Mouse (Mus musculus) lung, postnatal 25 days (tissue): ENCODE results near the gene Olfr152.

Experiments used
- DNase-seq: peaks from one replicate; pipeline ENCODE4 v3.0.0; 2022; ENCODE audit warnings: low spot score

The Olfr152 gene

DNA sequence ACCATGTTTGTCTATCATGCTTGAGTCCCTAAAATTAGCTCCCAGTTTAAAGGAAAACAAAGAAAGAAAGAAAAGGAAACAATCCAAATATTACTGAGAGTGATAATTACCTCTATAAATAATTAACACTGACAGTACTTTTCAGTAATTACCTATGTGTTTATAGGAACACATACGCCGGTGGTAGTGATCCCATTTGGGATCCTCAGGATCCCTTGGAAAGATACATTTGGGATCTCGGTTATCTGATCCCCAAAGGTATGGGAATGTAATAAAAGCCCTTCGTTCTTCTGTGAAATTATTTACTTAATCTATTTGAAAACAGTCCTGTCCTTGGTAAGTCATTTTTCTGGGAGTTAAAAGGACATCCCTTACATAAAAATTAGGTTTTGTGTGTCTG, at the start of gene Olfr152:
TSS of gene Olfr152 (plus strand) at position 301 of the 400 bp plus-strand sequence.
- DNase-seq: no peak

DNA sequence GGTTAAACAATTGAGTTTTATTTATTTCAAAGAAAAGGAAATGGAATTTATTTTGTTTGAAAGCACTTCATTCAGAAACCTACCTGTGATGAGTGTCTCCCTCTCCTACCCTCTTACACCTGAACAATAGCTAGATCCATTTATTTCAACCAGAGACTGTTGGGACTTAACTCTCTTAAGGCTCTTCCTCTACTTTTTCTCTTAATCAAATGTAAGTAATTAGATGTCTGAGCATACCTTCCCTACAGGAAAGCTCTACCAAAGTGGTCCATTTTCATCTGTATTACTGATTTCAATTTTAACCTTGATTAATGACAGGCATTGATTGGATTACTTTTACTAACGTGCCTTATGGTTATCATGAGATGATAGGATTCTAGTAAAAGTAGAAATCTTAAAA, 39.4 kb upstream of the Olfr152 start, which contains the start of gene Olfr1138:
TSS of gene Olfr1138 (minus strand) at position 101 of the 400 bp plus-strand sequence.
- no peak for DNase-seq

- no peak for DNase-seq
These were observed 35.8 kb upstream of the Olfr152 start, which contains the start of gene Olfr1140 for GRCm38 (mm10) chr2:87743452-87743851. Gene Olfr1140, plus strand, starts transcription at chr2:87743752.

- DNase-seq: no peak
These were observed 25.4 kb upstream of the Olfr152 start, which contains the start of gene Olfr1141 for GRCm38 (mm10) chr2:87753891-87754290. Gene Olfr1141, minus strand, starts transcription at chr2:87753991.

DNA sequence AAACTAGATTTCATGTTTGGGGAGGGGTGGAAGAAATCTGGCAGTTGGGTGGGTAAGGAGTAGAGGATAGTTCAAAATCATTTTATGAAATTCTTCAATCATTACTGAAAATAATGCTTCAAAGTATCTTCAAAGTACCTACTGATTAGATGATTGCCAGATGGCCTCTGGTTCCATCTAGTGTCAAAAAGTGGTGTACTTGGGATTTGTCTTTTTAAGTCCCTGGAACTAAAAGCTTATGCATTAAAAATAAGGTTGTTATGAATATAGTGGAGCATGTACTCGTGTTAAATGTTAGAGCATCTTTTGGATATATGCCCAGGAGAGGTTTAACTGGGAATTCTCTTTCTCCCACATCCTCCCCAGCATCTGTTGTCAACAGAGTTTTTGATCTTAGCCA, 3.1 kb upstream of the Olfr152 start:
- DNase-seq: no peak

- DNase-seq: no peak
These were observed 21.0 kb downstream of the Olfr152 start, which contains the start of gene Olfr1143 for GRCm38 (mm10) chr2:87800292-87800691. Gene Olfr1143, plus strand, starts transcription at chr2:87800592.

DNA sequence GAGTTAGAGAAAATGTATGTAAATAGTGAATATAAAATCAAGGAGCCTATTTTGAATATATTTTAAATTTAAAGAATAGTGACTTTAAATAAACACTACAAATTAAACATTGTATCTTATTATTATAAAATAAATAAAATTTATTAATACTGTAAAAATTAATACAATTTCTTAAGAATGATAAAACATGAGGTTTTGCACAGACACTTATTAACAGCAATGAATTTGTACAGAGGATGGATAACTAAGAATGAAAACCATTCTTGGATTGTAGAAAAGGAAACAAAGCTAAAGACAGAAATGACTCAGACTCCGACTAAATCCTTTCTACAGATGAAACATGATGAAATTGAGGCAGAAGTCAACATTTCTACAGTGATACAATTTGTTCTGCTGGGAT, 30.2 kb downstream of the Olfr152 start, which contains the start of gene Olfr1145:
TSS of gene Olfr1145 (plus strand) at position 301 of the 400 bp plus-strand sequence.
- no peak for DNase-seq

DNA sequence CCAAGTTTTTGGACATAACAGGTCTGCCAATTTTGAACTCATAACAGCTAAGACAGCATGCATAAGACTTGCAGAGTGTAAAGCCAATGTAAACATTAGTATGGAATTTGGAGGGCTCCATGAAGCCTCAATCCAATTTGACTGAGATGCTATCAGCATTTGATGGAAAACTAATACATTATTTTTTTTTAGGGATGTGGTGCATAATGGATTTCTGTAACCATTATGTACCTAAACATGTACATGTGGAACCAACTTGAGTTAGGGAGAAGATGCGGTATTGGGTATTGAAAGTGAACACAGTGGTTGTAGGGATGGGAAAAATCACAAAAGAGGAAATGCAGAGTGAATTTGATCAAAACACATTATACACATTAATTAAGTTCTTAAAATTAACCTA, 51.0 kb downstream of the Olfr152 start, which contains the start of gene Olfr1148:
TSS of gene Olfr1148 (plus strand) at position 301 of the 400 bp plus-strand sequence.
- DNase-seq: no peak
